Comparison of ENCODE assay signal across 9 mouse cellular contexts in genomic region chr4:134793213-134793956, GRCm38 (mm10). TPM values are rescaled to one million over a fixed set of nuclear protein-coding genes. Genes with fewer than 3 reads are reported as not detected.
DNase-seq lines count a peak whose midpoint lies in the region; ATAC-seq and TF ChIP-seq lines count a peak whose summit lies in the region.
"Had no signal": no experiment of that assay in that cellular context is flagged by ENCODE, and none has a peak within 500 bp of the region (broad histone marks: within the 10 kb centered on the region; RNA-seq: fewer than 3 reads in every experiment).

No protein-coding gene starts in this region.

- no peaks in the 10 kb centered on the region for H3K9me3 ChIP-seq in kidney, postnatal 0 days (replicated peaks; ENCODE audit: low read length)
- H3K9me3 ChIP-seq: neural tube, embryonic 12.5 days had no signal

- H3K27ac ChIP-seq in kidney, postnatal 0 days: no peak overlapping the region
- H3K27ac ChIP-seq in cortical plate, adult 2 months (ENCODE audit: insufficient read depth, low read length): no peak overlapping the region
- H3K27ac ChIP-seq: neural tube, embryonic 12.5 days had no signal

- no peaks in the 10 kb centered on the region for H3K27me3 ChIP-seq in kidney, postnatal 0 days (ENCODE audit: insufficient read depth, low read length)
- H3K27me3 ChIP-seq: neural tube, embryonic 12.5 days had no signal

- H3K4me2 ChIP-seq in kidney, postnatal 0 days (ENCODE audit: low read length): no peak overlapping the region
- H3K4me2 ChIP-seq: neural tube, embryonic 12.5 days had no signal

- peak; percentile 87 for DNase-seq in CD4-positive, CD25-positive, alpha-beta regulatory T cell, adult 2 months (ENCODE audit: low read depth, low spot score)
- DNase-seq in kidney, postnatal 0 days (ENCODE audit: low spot score): peak; percentile 77
- no peak for DNase-seq in kidney, adult 11 months
- DNase-seq in Muller cell, postnatal 12 days (ENCODE audit: inconsistent ontology term): peak; percentile 34
- peak; percentile 59 to 68 for DNase-seq in layer of hippocampus, postnatal 10 days (ENCODE audit: low spot score in 2 of 2)
- DNase-seq in retina, postnatal 7 days (ENCODE audit: low read depth, low spot score): peak; percentile 38

- no peaks in the 10 kb centered on the region for H3K4me1 ChIP-seq in kidney, postnatal 0 days (replicated peaks; ENCODE audit: insufficient read depth, low read length)
- H3K4me1 ChIP-seq in cortical plate, adult 2 months (ENCODE audit: control insufficient read depth, insufficient read depth, low read length): no peaks in the 10 kb centered on the region
- H3K4me1 ChIP-seq: neural tube, embryonic 12.5 days had no signal

- H3K36me3 ChIP-seq in kidney, postnatal 0 days (ENCODE audit: insufficient read depth, low read length): no peaks in the 10 kb centered on the region
- H3K36me3 ChIP-seq: neural tube, embryonic 12.5 days had no signal

- no peak overlapping the region for H3K4me3 ChIP-seq in kidney, postnatal 0 days (replicated peaks; ENCODE audit: low read depth, low read length)
- H3K4me3 ChIP-seq in cortical plate, adult 2 months (ENCODE audit: insufficient read depth, low read length): no peak overlapping the region
- H3K4me3 ChIP-seq: neural tube, embryonic 12.5 days had no signal

- TF ChIP-seq CTCF in kidney, postnatal 0 days (IDR thresholded peaks at IDR 0.05; ENCODE audit: low read depth): peak; percentile 83
- peak; percentile 51; the same call in 1 of the 2 replicates for TF ChIP-seq CTCF in cortical plate, adult 2 months (IDR thresholded peaks at IDR 0.05; ENCODE audit: extremely low read depth, insufficient read depth, low read length)

- no peak for TF ChIP-seq POLR2A in cortical plate, adult 2 months (IDR thresholded peaks at IDR 0.05; ENCODE audit: extremely low read depth, insufficient read depth, low read length)

- H3K9ac ChIP-seq in kidney, postnatal 0 days (ENCODE audit: low read depth, low read length): no peak overlapping the region
- H3K9ac ChIP-seq: neural tube, embryonic 12.5 days had no signal

- no peak for ATAC-seq in CD4-positive, CD25-positive, alpha-beta regulatory T cell, adult 4 months
- no peak for ATAC-seq in kidney, postnatal 0 days (replicated peaks; ENCODE audit: low FRiP score, low read depth)

- 48% methylated on average over 10 of the region's 10 CpGs for WGBS in kidney, postnatal 0 days

RNA-seq across cellular contexts. Expression of gene Ldlrap1, which starts 25.6 kb away (rescaled TPM):
- 10 to 100 TPM; 26.1 to 42.4 TPM for polyA plus RNA-seq in CD4-positive, CD25-positive, alpha-beta regulatory T cell, adult 4 months (2017; shearing (Covaris generic))
- polyA plus RNA-seq in kidney, postnatal 0 days (2015; fragmentation: Nextera tagmentation; extraction: Ambion mirVana): 21.2 and 21.3 TPM in 2 replicates
- 3.0 and 3.3 TPM in 2 replicates for polyA plus RNA-seq in cortical plate, adult 2 months (2012; rRNA removed)
- 1 to 10 TPM; 2.7 to 3.2 TPM for total RNA-seq in layer of hippocampus, postnatal 10 days (2021)

RNA-seq across cellular contexts. Expression of gene Maco1, which starts 59.8 kb away (rescaled TPM):
- polyA plus RNA-seq in CD4-positive, CD25-positive, alpha-beta regulatory T cell, adult 4 months (2017; shearing (Covaris generic)): 1 to 10 TPM; 4.2 to 7.1 TPM
- polyA plus RNA-seq in kidney, postnatal 0 days (2015; fragmentation: Nextera tagmentation; extraction: Ambion mirVana): 31.2 and 32.4 TPM in 2 replicates
- polyA plus RNA-seq in cortical plate, adult 2 months (2012; rRNA removed): 42.2 and 47.0 TPM in 2 replicates
- 10 to 100 TPM; 48.2 to 52.1 TPM for total RNA-seq in layer of hippocampus, postnatal 10 days (2021)
